Mouse (Mus musculus): ENCODE data around the gene Jsrp1.

The Jsrp1 gene

GRCm38 (mm10) chr10:80792175-80793032 lies 20.9 kb downstream of the Jsrp1 start:
- in situ Hi-C loops (cut with MboI, MseI): no loop called here

- in situ Hi-C loops (cut with MboI, MseI): no loop called here
Measured at GRCm38 (mm10) chr10:80791476-80792174, 21.7 kb downstream of the Jsrp1 start.

GRCm38 (mm10) chr10:80790761-80791404 lies 22.4 kb downstream of the Jsrp1 start:
- in situ Hi-C loops (cut with MboI, MseI): no loop called here

GRCm38 (mm10) chr10:80787517-80787916 lies 25.8 kb downstream of the Jsrp1 start:
- in situ Hi-C loops (cut with MboI, MseI): loop anchor here (5.0 kb wide), 1 partner anchor 70 kb away; no protein-coding TSS in a partner anchor

- in situ Hi-C loops (cut with MboI, MseI): loop anchor here (5.0 kb wide), 1 partner anchor 69 kb away; no protein-coding TSS in a partner anchor
Measured at GRCm38 (mm10) chr10:80785963-80786362, 27.3 kb downstream of the Jsrp1 start.

GRCm38 (mm10) chr10:80784871-80785270 lies 28.4 kb downstream of the Jsrp1 start:
- in situ Hi-C loops (cut with MboI, MseI): loop anchor here (5.0 kb wide), 1 partner anchor 68 kb away; no protein-coding TSS in a partner anchor

GRCm38 (mm10) chr10:80784302-80784701 lies 29.0 kb downstream of the Jsrp1 start:
- in situ Hi-C loops (cut with MboI, MseI): no loop called here

GRCm38 (mm10) chr10:80779565-80779964 lies 33.7 kb downstream of the Jsrp1 start:
- in situ Hi-C loops (cut with MboI, MseI): no loop called here

- in situ Hi-C loops (cut with MboI, MseI): no loop called here
Measured at GRCm38 (mm10) chr10:80777123-80777522, 36.2 kb downstream of the Jsrp1 start.

- in situ Hi-C loops (cut with MboI, MseI): no loop called here
Measured at GRCm38 (mm10) chr10:80776358-80776869, 36.9 kb downstream of the Jsrp1 start.

GRCm38 (mm10) chr10:80775731-80776130 lies 37.6 kb downstream of the Jsrp1 start:
- in situ Hi-C loops (cut with MboI, MseI): no loop called here

GRCm38 (mm10) chr10:80774981-80775380 lies 38.3 kb downstream of the Jsrp1 start:
- in situ Hi-C loops (cut with MboI, MseI): no loop called here

- in situ Hi-C loops (cut with MboI, MseI): no loop called here
Measured at GRCm38 (mm10) chr10:80774549-80774948, 38.7 kb downstream of the Jsrp1 start.

GRCm38 (mm10) chr10:80773816-80774215 lies 39.5 kb downstream of the Jsrp1 start:
- in situ Hi-C loops (cut with MboI, MseI): no loop called here

- in situ Hi-C loops (cut with MboI, MseI): no loop called here
Measured at GRCm38 (mm10) chr10:80768365-80768764, 44.9 kb downstream of the Jsrp1 start.

- in situ Hi-C loops (cut with MboI, MseI): no loop called here
Measured at GRCm38 (mm10) chr10:80766161-80766815, 47.0 kb downstream of the Jsrp1 start.

GRCm38 (mm10) chr10:80765746-80766145 lies 47.6 kb downstream of the Jsrp1 start:
- in situ Hi-C loops (cut with MboI, MseI): no loop called here

- in situ Hi-C loops (cut with MboI, MseI): no loop called here
Measured at GRCm38 (mm10) chr10:80763502-80763901, 49.8 kb downstream of the Jsrp1 start.

- in situ Hi-C loops (cut with MboI, MseI): no loop called here
Measured at GRCm38 (mm10) chr10:80761821-80762220, 51.5 kb downstream of the Jsrp1 start.

- in situ Hi-C loops (cut with MboI, MseI): no loop called here
Measured at GRCm38 (mm10) chr10:80760596-80761524, 52.4 kb downstream of the Jsrp1 start.

Measured in regulatory T cell (primary cell).